17 mouse cellular contexts compared by ENCODE assay signal in the genomic region with DNA sequence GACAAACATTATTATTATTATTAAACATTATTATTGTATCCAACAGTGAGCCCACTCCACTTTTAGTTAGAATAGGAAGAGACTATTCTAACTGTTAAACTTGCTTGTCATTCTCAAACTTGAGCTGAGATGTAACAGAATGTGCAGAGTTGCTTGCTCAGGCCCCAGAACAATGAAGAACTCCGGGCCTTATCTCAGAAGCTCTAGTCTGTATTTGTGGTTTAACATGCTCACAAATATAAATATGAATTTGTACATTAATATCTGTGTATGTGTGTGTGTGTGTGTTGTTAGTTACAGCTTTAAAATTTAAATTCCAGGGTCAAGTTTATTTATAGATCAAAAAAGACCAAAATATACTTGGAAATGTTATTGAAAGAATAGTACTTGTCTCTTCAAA.
DNase-seq lines count a peak whose midpoint lies in the region; TF ChIP-seq lines count a peak whose summit lies in the region.
"Had no signal": no experiment of that assay in that cellular context is flagged by ENCODE, and none has a peak within 500 bp of the region (broad histone marks: within the 10 kb centered on the region; RNA-seq: fewer than 3 reads in every experiment).

No protein-coding gene starts in this region.

- no peak for TF ChIP-seq POLR2A in MEL (IDR thresholded peaks at IDR 0.05; ENCODE audit: control insufficient read depth in 1 of 2, insufficient read depth in 1 of 2, low read depth in 1 of 2, low read length in 2 of 2, poor library complexity in 1 of 2)

- peak; percentile 72 to 85 for TF ChIP-seq EP300 in MEL (IDR thresholded peaks at IDR 0.05; ENCODE audit: low read depth in 1 of 2, low read length in 2 of 2)

- peak overlapping the region; percentile 89 for H3K27ac ChIP-seq in MEL (ENCODE audit: control insufficient read depth, low read depth, low read length)

- no peak for TF ChIP-seq CTCF in MEL (IDR thresholded peaks at IDR 0.05 in 2 of 3, conservative IDR thresholded peaks at IDR 0.05 in 1 of 3; ENCODE audit: control insufficient read depth in 1 of 3, insufficient read depth in 1 of 3, low read depth in 2 of 3, low read length in 3 of 3, poor library complexity in 1 of 3, severe bottlenecking in 1 of 3)

- no peaks in the 10 kb centered on the region for H3K9me3 ChIP-seq in MEL (replicated peaks; ENCODE audit: insufficient read depth, low read length)
- H3K9me3 ChIP-seq: G1E had no signal

- peak; percentile 79 for DNase-seq in MEL (ENCODE audit: low read depth, low spot score)
- no peak for DNase-seq in ovary, postnatal 14 days (ENCODE audit: low spot score)
- DNase-seq: adrenal gland, adult 2 months; adrenal gland, adult 8-10 months; adrenal gland, postnatal 10 days; adrenal gland, postnatal 14 days; adrenal gland, postnatal 25 days; adrenal gland, postnatal 36 days; B cell, adult 2 months; cerebellum, adult 11 months; cerebellum, adult 11-12 months; cerebellum, adult 18-20 months; cerebellum, adult 2 months; cerebellum, adult 8-10 months had no signal

- no peak overlapping the region for H3K4me3 ChIP-seq in MEL (ENCODE audit: control insufficient read depth in 1 of 2, insufficient read depth in 1 of 2, low read depth in 2 of 2, low read length in 2 of 2)

- TF ChIP-seq RAD21 in MEL (IDR thresholded peaks at IDR 0.05; ENCODE audit: low read depth, low read length), result no peak

- H3K9ac ChIP-seq in MEL (ENCODE audit: control insufficient read depth, low read depth, low read length, poor library complexity, severe bottlenecking), result peak overlapping the region; percentile 31; the same call in 1 of the 2 replicates

- peaks cover 9% of the 10 kb centered on the region for H3K79me2 ChIP-seq in MEL (ENCODE audit: control insufficient read depth, insufficient read depth, low read length, poor library complexity)

- H3K36me3 ChIP-seq in MEL (ENCODE audit: control insufficient read depth in 1 of 2, insufficient read depth in 2 of 2, low read length in 2 of 2), result peaks cover 0 to 77% of the 10 kb centered on the region in 2 experiments; a peak in 2 of 4 replicates

- peaks cover 52 to 54% of the 10 kb centered on the region in 2 experiments for H3K4me1 ChIP-seq in MEL (ENCODE audit: control insufficient read depth in 1 of 2, insufficient read depth in 2 of 2, low read length in 2 of 2)

- H3K27me3 ChIP-seq in MEL (ENCODE audit: control insufficient read depth in 1 of 2, insufficient read depth in 2 of 2, low read length in 2 of 2), result no peaks in the 10 kb centered on the region
- H3K27me3 ChIP-seq: CH12.LX, Patski had no signal

TF ChIP-seq in MEL, 35 proteins besides CTCF, POLR2A, EP300 and RAD21:
- TF ChIP-seq JUND (IDR thresholded peaks at IDR 0.05; ENCODE audit: low read depth, low read length) (no peak), NELFE (IDR thresholded peaks at IDR 0.05; ENCODE audit: low read depth, low read length) (no peak), TCF12 (IDR thresholded peaks at IDR 0.05; ENCODE audit: low read depth, low read length) (peak; percentile 64), MEF2A (IDR thresholded peaks at IDR 0.05; ENCODE audit: extremely low read depth, insufficient replicate concordance, low read depth, low read length, poor library complexity, severe bottlenecking) (no peak), CHD2 (IDR thresholded peaks at IDR 0.05; ENCODE audit: low read length) (no peak), POLR2AphosphoS5 (IDR thresholded peaks at IDR 0.05; ENCODE audit: borderline replicate concordance, low read depth, low read length) (no peak), GATA1 (IDR thresholded peaks at IDR 0.05; ENCODE audit: low read depth, low read length) (peak; percentile 78), MAZ (IDR thresholded peaks at IDR 0.05; ENCODE audit: low read depth, low read length) (no peak), POLR2AphosphoS2 (IDR thresholded peaks at IDR 0.05; ENCODE audit: low read length) (no peak), CHD1 (IDR thresholded peaks at IDR 0.05; ENCODE audit: low read depth, low read length) (no peak), USF1 (IDR thresholded peaks at IDR 0.05; ENCODE audit: low read depth, low read length) (no peak), E2F4 (IDR thresholded peaks at IDR 0.05; ENCODE audit: borderline replicate concordance, low read depth, low read length) (no peak), TBP (IDR thresholded peaks at IDR 0.05; ENCODE audit: low read depth, low read length) (no peak), USF2 (IDR thresholded peaks at IDR 0.05; ENCODE audit: borderline replicate concordance in 1 of 2, insufficient read depth in 1 of 2, low read depth in 1 of 2, low read length in 2 of 2) (no peak), KAT2A (conservative IDR thresholded peaks at IDR 0.05; ENCODE audit: low read depth, low read length) (no peak), MXI1 (IDR thresholded peaks at IDR 0.05; ENCODE audit: low read depth, low read length) (no peak), SIN3A (IDR thresholded peaks at IDR 0.05; ENCODE audit: low read length) (peak; percentile 32; the same call in 1 of the 2 replicates), MAFK (IDR thresholded peaks at IDR 0.05; ENCODE audit: borderline replicate concordance, low read depth, low read length) (no peak), ELF1 (IDR thresholded peaks at IDR 0.05; ENCODE audit: low read depth, low read length) (no peak), MYC (IDR thresholded peaks at IDR 0.05; ENCODE audit: low read depth, low read length) (peak; percentile 58; the same call in 1 of the 2 replicates), ETS1 (IDR thresholded peaks at IDR 0.05; ENCODE audit: low read depth, low read length) (peak; percentile 80), ZC3H11A (IDR thresholded peaks at IDR 0.05; ENCODE audit: low read depth, low read length) (no peak), HCFC1 (IDR thresholded peaks at IDR 0.05; ENCODE audit: low read depth, low read length) (no peak), BHLHE40 (IDR thresholded peaks at IDR 0.05; ENCODE audit: borderline replicate concordance, low read depth, low read length) (no peak), SMC3 (IDR thresholded peaks at IDR 0.05; ENCODE audit: low read depth, low read length) (no peak), ZNF384 (IDR thresholded peaks at IDR 0.05; ENCODE audit: low read depth, low read length) (no peak), MYB (IDR thresholded peaks at IDR 0.05; ENCODE audit: low read depth, low read length) (0 out of 2 replicates have a peak, but pooled peaks have one; percentile 45)
